Mouse (Mus musculus): ENCODE results near the gene Krtap19-4.

The Krtap19-4 gene

DNA sequence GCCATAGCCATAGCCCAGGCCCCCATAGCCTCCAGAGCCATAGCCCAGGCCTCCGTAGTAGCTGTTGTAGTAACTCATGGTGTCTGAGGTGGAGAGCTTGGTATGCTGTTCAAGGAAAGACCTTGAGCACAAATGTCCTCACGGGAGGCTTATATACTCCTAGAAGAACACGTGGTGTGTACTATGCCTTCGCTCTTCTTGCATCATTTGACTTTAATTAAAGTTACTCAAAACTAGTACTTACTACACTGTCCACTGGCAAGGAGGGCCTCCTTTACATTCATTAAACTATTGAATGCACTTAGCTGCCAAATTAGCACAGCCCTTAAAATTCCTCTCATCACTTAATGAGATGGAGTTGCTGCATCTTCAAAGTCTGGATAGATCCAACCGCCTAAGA lies at the start of gene Krtap19-4:
TSS of gene Krtap19-4 (minus strand) at position 101 of the 400 bp plus-strand sequence.
- no peak for DNase-seq (ENCODE audit: low read depth)

DNA sequence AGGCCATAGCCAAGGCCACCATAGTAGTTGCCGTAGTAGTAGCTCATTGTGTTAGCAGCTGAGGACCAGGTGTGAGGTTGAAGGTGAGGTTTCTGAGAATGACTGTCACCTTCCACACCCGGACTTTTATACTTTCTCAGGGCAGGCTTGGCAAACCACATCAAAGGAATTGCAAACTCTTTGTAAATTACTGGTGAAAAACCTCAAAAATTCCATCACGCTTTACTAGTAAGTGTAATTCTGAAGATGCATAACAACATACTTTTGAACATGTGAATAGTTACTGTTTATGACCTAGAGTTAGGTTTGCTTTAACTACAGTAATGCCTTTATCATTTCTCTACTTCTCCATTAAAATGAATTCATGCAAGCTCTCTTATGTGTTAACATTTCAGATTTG lies 47.3 kb upstream of the Krtap19-4 start, which contains the start of gene Krtap19-9b:
TSS of gene Krtap19-9b (minus strand) at position 101 of the 400 bp plus-strand sequence.
- no peak for DNase-seq (ENCODE audit: low read depth)

DNA sequence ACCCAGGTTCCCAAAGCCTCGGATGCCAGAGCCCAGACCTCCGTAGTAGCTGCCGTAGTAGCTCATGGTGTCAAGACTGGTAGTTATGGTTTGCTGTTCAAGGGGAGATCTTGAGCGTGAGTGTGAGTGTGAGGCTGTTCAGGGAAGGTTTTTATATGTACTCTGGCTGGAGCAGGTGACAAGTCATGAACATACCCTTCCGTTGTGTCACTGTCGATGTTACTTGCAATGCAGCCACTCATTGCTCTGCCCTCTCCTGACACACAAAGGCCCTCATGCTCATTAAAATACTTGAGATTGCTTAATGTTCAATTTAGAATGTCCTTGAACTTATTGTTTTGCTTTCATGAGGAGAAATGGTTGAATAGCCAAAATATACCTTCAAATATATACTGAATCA lies 11.5 kb upstream of the Krtap19-4 start, which contains the start of gene Krtap19-5:
TSS of gene Krtap19-5 (minus strand) at position 101 of the 400 bp plus-strand sequence.
- no peak for DNase-seq (ENCODE audit: low read depth)

DNA sequence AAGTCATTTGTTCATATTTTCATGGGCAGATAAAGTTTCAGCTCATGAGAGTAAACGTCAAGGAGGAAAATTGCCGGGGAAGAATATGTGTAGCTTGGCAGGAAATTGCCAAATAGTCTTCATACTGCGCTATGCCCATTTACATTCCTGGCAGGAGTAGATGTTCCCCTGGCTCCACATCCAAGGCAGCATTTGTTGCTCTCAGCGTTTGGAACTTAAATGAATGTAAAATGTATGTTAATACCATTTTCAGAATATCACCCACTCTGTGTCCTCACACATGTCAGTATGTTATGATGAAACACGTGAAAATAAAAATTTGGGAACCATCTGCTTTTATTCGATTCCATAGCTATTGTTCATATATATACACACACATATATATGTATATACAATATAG lies 2.0 kb upstream of the Krtap19-4 start:
- DNase-seq (ENCODE audit: low read depth), result no peak

DNA sequence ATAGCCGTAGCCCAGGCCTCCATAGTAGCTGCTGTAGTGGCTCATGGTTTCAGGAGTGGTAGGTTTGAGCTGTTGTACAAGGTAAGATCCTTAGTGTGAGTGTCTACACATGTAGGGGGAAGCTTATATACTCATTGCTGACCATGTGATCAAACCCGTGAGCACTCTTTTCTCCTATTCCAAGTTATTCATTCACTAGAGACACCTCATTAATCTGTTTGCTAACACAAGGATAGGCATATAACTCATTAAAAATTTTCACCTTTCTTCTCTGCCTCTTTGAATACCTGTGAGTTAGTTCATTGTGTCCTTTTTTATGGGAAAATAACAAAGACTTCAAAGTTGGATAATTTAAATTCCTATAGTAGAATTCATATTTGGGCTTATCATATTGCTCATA lies 7.0 kb downstream of the Krtap19-4 start, which contains the start of gene Krtap19-3:
TSS of gene Krtap19-3 (minus strand) at position 101 of the 400 bp plus-strand sequence.
- no peak for DNase-seq (ENCODE audit: low read depth)

DNA sequence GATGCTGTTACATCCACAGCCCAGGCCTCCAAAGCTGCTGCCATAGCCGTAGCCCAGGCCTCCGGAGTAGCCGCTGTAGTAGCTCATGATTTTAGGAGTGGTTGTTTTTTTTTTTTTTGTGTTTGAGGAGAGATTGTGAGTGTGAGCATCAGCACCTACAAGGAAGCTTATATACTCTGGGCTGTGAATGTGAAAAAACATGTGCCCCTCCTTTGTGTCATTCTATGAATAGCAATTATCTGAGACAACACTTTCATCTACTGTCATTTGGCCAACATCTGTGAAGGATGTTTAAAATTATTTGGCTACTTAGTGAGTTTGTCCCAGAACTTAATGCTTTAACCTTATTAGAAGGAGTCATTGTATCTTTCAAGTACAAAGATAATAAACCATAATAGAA lies 10.7 kb downstream of the Krtap19-4 start, which contains the start of gene Krtap19-2:
TSS of gene Krtap19-2 (minus strand) at position 101 of the 400 bp plus-strand sequence.
- no peak for DNase-seq (ENCODE audit: low read depth)

DNA sequence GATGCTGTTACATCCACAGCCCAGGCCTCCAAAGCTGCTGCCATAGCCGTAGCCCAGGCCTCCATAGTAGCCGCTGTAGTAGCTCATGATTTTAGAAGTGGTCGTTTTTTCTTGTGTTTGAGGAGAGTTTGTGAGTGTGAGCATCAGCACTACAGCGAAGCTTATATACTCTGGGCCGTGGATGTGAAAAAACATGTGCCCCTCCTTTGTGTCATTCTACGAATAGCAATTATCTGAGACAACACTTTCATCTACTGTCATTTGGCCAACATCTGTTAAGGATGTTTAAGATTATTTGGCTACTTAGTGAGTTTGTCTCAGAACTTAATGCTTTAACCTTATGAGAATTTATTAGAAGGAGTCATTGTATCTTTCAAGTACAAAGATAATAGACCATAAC lies 15.6 kb downstream of the Krtap19-4 start, which contains the start of gene Krtap19-1:
TSS of gene Krtap19-1 (minus strand) at position 101 of the 400 bp plus-strand sequence.
- no peak for DNase-seq (ENCODE audit: low read depth)

DNA sequence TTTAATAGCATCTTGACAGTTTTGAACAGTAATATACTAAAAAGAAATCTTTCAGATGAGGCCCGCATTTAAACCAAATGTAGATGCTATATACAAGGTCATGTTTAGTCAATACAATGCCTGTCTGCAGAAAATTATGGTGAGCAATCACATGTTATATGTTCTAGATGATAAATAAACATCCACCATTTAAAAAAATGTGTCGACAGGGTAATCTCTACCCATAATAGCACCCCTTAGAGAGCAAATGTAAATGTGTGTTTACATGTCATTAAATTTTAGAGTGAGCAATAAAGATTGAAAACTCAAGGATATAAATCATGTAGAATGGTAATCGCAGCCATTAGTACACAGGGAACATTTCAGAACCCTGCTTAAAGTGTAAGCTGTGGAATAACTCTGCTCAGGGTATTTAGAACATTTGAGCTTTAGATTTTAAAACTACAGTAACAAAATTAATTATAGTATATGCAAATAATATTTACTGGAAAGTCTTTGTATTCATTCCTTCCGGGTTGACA lies 19.9 kb downstream of the Krtap19-4 start:
- no peak for DNase-seq (ENCODE audit: low read depth)

DNA sequence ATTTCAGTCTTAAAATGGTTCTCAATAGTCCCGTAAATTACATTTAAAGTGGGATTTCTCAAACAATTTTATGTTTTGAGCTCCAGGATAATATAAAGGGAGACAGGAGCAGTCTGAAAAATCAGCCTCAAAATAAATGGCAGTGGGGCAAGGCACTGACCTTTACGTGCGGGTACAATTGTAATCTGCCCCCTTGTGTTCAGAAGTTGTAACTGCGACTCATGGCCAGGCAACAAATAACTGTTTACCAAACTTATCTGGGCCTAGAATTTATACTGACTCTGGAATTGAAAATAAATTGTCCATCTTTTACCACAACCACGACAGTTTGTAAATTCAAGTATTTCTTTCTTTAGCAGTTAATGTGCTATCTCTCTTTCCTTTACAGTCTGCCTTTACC lies 33.4 kb downstream of the Krtap19-4 start:
- DNase-seq (ENCODE audit: low read depth), result no peak

DNA sequence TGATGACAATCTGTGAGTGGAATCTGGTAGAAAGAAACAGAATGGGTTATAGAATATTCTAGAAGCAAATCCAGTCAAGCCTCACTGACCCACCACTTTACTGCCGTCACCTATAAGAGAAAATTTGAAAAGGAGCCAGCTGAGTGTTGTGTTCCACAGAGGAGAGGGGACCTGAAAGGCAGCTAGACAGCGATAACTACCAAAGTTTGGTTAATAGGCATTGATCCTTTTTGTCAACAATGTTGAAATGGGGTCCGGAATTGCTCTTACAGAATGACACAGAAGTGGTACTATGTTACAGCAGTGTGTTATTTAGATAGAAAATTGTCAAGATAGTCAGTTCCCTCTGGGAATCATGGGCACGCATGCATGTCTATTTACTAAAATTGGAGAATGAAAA lies 36.3 kb downstream of the Krtap19-4 start:
- DNase-seq (ENCODE audit: low read depth), result no peak

DNA sequence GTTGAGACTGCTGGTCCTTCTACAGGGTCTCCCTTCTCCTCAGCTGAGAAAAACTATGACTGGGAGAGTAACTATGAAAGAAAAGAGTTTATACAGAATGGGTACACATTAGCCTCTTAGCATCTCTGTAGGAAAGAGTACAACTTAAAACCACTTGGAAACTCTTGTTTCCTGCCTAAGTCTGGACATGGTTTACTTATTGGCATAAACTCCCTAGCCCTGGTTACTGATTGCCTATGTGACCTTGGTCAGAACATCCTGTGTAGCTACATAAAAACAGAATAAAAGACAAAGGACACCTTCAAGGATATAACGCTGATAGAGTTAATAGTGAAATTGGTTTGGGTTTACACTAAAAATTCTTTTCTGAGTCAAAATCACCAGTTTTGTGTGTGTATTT lies 37.5 kb downstream of the Krtap19-4 start:
- no peak for DNase-seq (ENCODE audit: low read depth)
